Mouse (Mus musculus): ENCODE data around the gene Gpsm3. TPM values are rescaled to one million over a fixed set of nuclear protein-coding genes. Genes with fewer than 3 reads are reported as not detected.

The Gpsm3 gene
- total RNA-seq, 2 experiments from 2014 or later = 2.3 to 2.6 TPM

DNA sequence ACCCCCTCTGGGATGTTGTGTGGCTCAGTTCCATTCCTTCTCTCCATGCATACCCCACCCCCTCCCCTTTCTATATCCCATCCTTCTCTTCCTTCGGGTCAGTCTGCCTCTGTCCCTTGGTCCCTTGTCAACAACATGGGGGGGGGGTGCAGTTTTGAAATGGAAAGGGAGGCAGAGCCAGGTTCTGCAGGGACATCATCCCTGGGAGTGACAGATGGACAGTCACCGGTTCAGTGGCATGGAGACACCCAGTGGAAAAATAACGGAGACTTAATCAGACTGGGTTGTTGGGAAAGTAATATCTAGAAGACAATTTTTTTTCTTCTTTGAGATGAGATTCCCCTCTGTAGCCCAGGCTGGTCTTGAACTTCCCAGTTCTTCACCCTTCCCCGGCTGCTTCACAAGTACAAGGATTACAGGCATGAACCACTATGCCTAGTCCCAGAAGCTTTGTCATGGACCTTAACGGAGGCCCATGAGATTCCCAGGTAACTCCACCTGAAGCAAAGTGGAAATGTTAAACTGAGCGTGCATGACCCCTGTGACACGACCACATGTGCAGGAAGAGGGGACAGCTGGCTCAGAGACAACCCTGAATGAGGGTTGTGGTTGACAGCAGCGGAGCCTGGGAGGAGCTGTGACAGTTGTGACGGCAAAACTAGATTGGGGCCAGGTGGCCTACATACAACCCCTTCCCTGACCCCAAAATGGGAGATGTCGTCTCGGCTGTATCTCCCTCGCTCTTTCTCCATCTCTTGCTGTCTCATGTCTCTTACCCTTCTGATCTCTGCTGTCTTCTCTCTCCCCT lies 40.4 kb downstream of the Gpsm3 start:
- no peak for DNase-seq

DNA sequence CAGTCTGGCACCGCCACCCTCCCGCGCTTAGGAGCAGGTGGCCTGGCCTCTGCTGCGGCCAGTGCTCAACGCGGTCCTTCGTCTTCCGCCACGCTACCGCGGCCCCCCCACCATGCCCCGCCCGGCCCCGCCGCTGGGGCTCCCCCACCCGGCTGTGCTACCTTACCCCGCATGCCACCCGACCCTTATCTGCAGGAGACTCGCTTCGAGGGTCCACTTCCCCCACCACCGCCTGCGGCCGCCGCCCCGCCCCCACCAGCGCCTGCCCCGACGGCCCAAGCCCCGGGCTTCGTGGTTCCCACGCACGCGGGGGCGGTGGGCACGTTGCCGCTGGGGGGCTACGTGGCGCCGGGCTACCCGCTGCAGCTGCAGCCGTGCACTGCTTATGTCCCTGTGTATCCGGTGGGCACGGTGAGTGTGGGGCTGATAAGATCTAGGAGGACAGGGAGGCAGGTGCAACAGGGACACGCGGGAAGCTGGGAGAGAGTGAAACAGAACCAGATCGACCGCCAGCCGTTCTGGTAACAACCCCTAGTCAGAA lies 41.2 kb downstream of the Gpsm3 start:
- DNase-seq = no peak

DNA sequence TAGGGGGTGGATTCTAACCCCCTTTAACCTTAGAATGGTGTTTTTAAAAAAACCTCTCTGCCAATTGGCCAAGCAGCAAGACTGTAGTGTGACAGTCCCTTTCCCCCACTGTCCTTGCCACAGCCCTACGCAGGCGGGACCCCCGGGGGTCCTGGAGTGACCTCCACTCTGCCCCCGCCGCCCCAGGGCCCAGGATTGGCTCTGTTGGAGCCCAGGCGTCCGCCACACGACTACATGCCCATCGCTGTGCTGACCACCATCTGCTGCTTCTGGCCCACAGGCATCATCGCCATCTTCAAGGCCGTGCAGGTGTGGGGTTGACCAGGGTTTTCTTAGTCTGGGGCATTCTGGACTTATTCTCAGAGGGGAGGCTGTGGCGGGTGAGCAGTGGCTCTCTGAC lies 42.0 kb downstream of the Gpsm3 start:
- DNase-seq = no peak

DNA sequence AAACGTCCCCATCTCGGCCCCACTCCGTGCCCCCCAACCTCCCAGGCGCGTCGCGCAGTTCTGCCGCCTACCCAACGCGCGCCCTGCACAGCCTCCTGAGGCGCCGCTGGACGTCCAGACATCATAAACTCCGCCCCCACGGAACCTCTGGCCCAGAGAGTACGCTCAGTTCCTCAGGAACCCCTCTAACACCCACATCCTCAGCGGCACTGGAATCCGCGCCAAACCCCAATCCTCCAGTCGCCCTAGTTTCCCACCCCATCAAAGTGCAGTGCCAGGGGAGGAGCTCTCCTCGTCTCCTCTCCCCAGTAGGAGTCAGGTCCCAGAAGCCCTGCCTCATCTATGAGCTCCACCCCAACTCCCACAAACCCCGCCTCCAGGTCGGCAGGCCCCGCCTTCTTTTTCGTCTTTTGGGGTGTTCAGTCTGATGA lies 42.7 kb downstream of the Gpsm3 start:
- peak; percentile 80 for DNase-seq

DNA sequence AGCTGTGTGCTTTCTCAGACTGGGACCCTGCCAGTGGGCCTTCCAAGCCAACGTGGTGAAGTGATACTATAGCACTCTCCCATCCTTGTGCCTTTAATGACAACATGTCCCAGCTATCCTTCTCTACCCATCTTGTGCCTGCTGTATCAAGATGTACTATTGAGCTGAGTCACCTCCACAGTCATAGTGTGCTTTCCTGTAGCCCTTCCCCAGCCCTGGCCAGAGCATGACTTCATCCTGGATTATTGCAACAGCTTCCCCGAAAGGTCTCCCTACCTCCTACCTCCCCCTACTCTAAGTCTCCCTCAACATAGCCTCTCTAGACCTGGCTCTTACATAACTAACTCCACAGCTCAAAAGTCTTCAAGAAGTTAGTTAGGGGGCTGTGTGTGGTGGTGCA lies 46.1 kb downstream of the Gpsm3 start:
- no peak for DNase-seq

DNA sequence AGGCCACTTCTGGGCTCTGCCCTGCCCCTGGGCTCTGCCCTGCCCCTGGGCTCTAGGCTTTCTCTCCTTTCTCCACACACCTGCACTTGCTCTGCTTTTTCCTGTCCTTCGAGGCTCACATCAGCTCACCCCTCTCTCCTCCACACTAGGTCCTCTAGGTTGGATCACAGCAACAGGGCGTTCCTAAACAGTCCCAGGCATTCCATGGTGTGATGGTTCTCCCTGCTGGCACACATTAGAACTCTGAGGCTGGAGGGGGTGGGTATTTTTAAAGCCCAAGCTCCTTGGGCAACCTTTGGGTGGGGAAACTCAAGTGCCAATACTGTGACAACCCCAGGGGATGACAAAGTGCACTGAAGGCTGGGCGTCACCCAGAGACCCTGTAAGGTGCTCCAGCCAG lies 47.9 kb downstream of the Gpsm3 start:
- no peak for DNase-seq

DNA sequence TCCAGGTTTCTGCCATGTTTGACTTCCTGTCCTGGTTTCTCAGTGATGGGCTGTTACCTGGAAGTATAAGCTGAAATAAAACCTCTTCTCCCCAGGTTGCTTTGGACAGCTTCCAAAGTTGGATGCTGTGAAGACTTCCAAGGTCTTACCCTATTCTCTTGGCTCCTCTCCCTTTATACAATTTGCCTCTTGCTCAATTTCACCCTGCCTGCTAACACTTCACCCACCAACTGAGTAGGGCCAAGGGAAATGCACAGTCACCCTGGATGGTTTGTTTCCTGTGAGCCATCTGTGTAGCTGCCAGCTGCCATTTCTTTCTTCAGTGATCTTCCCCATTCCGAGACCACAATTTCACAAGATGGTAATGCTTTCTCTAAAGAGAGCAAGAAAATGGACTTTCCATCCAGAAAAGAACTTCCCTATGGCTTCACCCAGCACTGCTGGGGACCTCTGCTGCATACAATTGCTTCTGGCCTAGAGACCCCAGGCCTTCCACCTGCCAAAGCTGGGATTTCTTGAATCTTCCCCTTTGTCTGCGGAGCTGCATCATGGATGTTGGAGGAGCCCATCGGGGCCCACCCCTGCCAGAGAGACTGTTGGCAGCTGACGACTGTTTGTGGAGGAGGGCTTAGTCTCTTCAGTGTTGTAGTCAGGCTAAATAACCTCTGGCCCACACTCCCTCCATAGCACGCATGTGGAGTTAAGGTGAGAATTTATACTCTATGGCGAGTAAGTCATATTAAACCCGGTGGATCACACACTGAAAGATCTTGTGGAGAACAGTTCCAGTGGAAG lies 50.1 kb downstream of the Gpsm3 start:
- DNase-seq = no peak

DNA sequence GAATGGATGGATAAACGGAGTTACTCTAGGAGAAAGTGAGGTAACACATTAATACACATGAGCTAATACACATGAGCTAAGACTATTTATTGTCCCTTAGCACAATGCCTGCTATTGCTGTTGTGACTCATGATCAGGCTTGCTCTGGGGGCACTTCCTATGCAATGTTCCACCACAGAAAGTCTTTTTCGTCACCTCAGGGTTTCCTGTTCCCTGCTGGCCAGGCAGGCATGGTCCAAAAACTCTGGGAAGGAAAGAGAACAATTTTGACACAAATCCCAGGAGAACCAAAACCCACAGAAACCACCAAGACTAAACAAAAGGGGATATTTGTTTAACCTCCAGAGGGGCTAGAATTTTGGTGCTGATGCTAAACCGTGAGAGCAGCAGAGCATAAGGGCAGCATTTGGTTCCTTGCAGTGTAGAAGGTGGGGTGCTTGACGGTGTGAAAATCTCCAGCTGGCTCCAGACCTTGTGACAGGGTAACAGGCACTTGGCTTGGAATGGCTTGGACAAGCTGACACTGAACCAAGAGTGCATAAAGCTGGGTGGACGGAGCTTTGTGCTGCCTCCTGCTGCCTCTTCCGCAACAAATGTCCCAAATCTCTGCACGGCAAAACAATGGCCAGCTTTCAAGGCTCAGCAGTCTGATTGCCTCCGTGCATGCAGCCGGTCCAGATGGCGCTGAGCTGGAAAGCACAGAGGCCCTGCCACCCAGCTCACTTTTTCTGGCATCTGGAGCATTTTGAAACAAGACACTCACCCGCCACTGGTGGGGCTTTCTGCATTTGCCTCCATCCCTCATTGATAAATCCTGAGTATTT lies 51.4 kb downstream of the Gpsm3 start:
- peak; percentile 47 for DNase-seq

Other genes with a start within 250 kb of the Gpsm3 start
- under 1 TPM; 0.31 to 0.43 TPM for gene Btnl2, start 235.0 kb upstream of the Gpsm3 start, total RNA-seq (2021)
- gene Btnl1, start 212.7 kb upstream of the Gpsm3 start, total RNA-seq (2021) = not detected
- not detected for gene BC051142, start 191.0 kb upstream of the Gpsm3 start, total RNA-seq (2021)
- gene Btnl4, start 112.5 kb upstream of the Gpsm3 start, total RNA-seq (2021) = not detected
- gene Btnl6, start 72.5 kb upstream of the Gpsm3 start, total RNA-seq (2021) = not detected
- gene Notch4, start 25.5 kb upstream of the Gpsm3 start, total RNA-seq (2021) = 10 to 100 TPM; 11.3 to 12.4 TPM
- 10 to 100 TPM; 12.1 to 13.6 TPM for gene Pbx2, start 1.5 kb downstream of the Gpsm3 start, total RNA-seq (2021)
- gene Ager, start 8.1 kb downstream of the Gpsm3 start, total RNA-seq (2021) = under 1 TPM in 1 of 2 experiments, not detected in 1; 0.24 TPM
- gene Rnf5, start 13.9 kb downstream of the Gpsm3 start, total RNA-seq (2021) = 10 to 100 TPM; 16.4 to 19.2 TPM
- gene Agpat1, start 14.5 kb downstream of the Gpsm3 start, total RNA-seq (2021) = 10 to 100 TPM; 53.6 to 56.9 TPM
- 1 to 10 TPM; 2.8 to 3.1 TPM for gene Egfl8, start 26.2 kb downstream of the Gpsm3 start, total RNA-seq (2021)
- gene Ppt2, start 38.7 kb downstream of the Gpsm3 start, total RNA-seq (2021) = 10 to 100 TPM; 37.2 to 43.0 TPM
- gene Prrt1, start 39.7 kb downstream of the Gpsm3 start, total RNA-seq (2021) = 1 to 10 TPM in 1 of 2 experiments, under 1 TPM in 1; 0.35 to 1.5 TPM
- 1 to 10 TPM; 5.9 to 7.0 TPM for gene Fkbpl, start 55.0 kb downstream of the Gpsm3 start, total RNA-seq (2021)
- gene Atf6b, start 57.3 kb downstream of the Gpsm3 start, total RNA-seq (2021) = 1 to 10 TPM; 7.1 to 7.2 TPM
- 10 to 100 TPM; 38.3 to 50.5 TPM for gene Tnxb, start 80.7 kb downstream of the Gpsm3 start, total RNA-seq (2021)
- gene C4b, start 154.1 kb downstream of the Gpsm3 start, total RNA-seq (2021) = 10 to 100 TPM in 1 of 2 experiments, 1 to 10 TPM in 1; 1.1 to 22.1 TPM
- under 1 TPM in 1 of 2 experiments, not detected in 1; 0.16 TPM for gene Cyp21a1, start 214.8 kb downstream of the Gpsm3 start, total RNA-seq (2021)
- 1 to 10 TPM; 7.0 to 7.2 TPM for gene Stk19, start 247.1 kb downstream of the Gpsm3 start, total RNA-seq (2021)
- 10 to 100 TPM in 1 of 2 experiments, 1 to 10 TPM in 1; 7.6 to 10.5 TPM for gene Dxo, start 247.2 kb downstream of the Gpsm3 start, total RNA-seq (2021)